Mouse (Mus musculus) heart, embryonic 10.5 days (tissue): Measurements from ENCODE around the gene Gm10282. TPM values are rescaled to one million over a fixed set of nuclear protein-coding genes. Genes with fewer than 3 reads are reported as not detected.
A peak's percentile ranks its signal among the peaks of the same experiment; 100 is the strongest.

Experiments
- DNase-seq: peaks from one replicate; pipeline ENCODE4 v3.0.0-alpha.2; 2017; ENCODE audit warnings: low spot score
- H3K27ac ChIP-seq: fragments of 300-500 bp; sonication (generic); 2 replicates; pipeline ENCODE4 v1.5.1; 2016; ENCODE audit warnings: mild to moderate bottlenecking
- H3K27me3 ChIP-seq: fragments of 300-500 bp; sonication (generic); 2 replicates; pipeline ENCODE4 v1.6.1; 2016; ENCODE audit warnings: mild to moderate bottlenecking; ENCODE audit not compliant: poor library complexity, insufficient read depth, severe bottlenecking
- H3K36me3 ChIP-seq: fragments of 300-500 bp; sonication (generic); 2 replicates; pipeline ENCODE4 v1.6.1; 2016; ENCODE audit warnings: mild to moderate bottlenecking, moderate library complexity
- H3K4me1 ChIP-seq: fragments of 300-500 bp; sonication (generic); 2 replicates; pipeline ENCODE4 v1.6.1; 2016; ENCODE audit warnings: mild to moderate bottlenecking
- H3K4me3 ChIP-seq: fragments of 300-500 bp; sonication (generic); 2 replicates; pipeline ENCODE4 v1.5.1; 2016; ENCODE audit warnings: mild to moderate bottlenecking, moderate library complexity
- H3K9me3 ChIP-seq: fragments of 300-500 bp; sonication (generic); 2 replicates; pipeline ENCODE4 v1.6.1; 2016; ENCODE audit warnings: mild to moderate bottlenecking, moderate library complexity
- WGBS: fragments of 180-500 bp; shearing (Covaris S2); methylation state at CpG from one replicate; pipeline ENCODE4 v1.1.7; 2016; 5-methylcytosine and 5-hydroxymethylcytosine counted together
- polyA plus RNA-seq: library from polyadenylated mRNA; unstranded; fragments of >200 nt; fragmentation: Nextera tagmentation; extraction: Ambion mirVana; gene quantifications from 2 replicates; pipeline ENCODE4 v1.2.1, GENCODE M21; 2016

Gene Gm10282
- polyA plus RNA-seq, 1 experiment from 2014 or later = 23.4 TPM

- no peak for DNase-seq
- WGBS = 58% methylated on average over 8 of the region's 8 CpGs
- 0 out of 2 replicates have a peak overlapping the region, but pooled peaks have one; percentile 6 for H3K27ac ChIP-seq
Measured at GRCm38 (mm10) chr8:72302986-72303612, 2.0 kb downstream of the Gm10282 start.

DNA sequence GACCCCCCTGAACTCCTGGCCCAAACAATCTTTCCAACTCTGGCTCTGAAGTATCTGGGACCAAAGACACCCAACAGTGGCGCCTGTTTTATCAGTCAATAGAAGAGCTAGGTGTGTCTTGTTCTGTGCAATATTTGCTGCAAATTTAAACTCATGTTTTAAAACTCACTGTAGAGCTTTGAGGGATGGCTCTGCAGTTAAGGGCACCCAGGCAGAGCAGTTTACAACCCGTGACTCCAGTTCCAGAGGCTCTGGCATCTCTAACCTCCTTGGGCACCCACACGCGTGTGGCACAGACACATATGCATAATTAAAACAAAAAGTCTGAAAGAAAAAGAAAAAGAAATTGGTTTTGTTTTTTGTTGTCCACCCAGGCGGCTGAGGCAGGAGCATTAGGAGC is 3.6 kb downstream of the Gm10282 start:
- Histone ChIP-seq H3K27me3 (no peaks in the 10 kb centered on the region), H3K9me3 (no peaks in the 10 kb centered on the region), H3K27ac (no peak overlapping the region), H3K4me3 (no peak overlapping the region), H3K36me3 (no peaks in the 10 kb centered on the region), H3K4me1 (peaks cover 5% of the 10 kb centered on the region; the same call in 1 of the 2 replicates)
- DNase-seq = no peak
- WGBS = 74% methylated on average over 5 of the region's 5 CpGs

More at GRCm38 (mm10) chr8:72302986-72303612, 2.0 kb downstream of the Gm10282 start:
- peaks cover 5% of the 10 kb centered on the region; the same call in 1 of the 2 replicates for H3K4me1 ChIP-seq
- no peaks in the 10 kb centered on the region for H3K27me3 ChIP-seq
- H3K36me3 ChIP-seq = no peaks in the 10 kb centered on the region
- H3K9me3 ChIP-seq = no peaks in the 10 kb centered on the region
- H3K4me3 ChIP-seq = no peak overlapping the region

GRCm38 (mm10) chr8:72300654-72301400 is 4.2 kb downstream of the Gm10282 start:
- H3K9me3 ChIP-seq = no peaks in the 10 kb centered on the region
- no peak overlapping the region for H3K27ac ChIP-seq
- H3K4me1 ChIP-seq = peaks cover 9% of the 10 kb centered on the region; the same call in 1 of the 2 replicates
- no peaks in the 10 kb centered on the region for H3K27me3 ChIP-seq
- DNase-seq = no peak
- 75% methylated on average over 9 of the region's 9 CpGs for WGBS
- H3K36me3 ChIP-seq = no peaks in the 10 kb centered on the region
- no peak overlapping the region for H3K4me3 ChIP-seq

DNA sequence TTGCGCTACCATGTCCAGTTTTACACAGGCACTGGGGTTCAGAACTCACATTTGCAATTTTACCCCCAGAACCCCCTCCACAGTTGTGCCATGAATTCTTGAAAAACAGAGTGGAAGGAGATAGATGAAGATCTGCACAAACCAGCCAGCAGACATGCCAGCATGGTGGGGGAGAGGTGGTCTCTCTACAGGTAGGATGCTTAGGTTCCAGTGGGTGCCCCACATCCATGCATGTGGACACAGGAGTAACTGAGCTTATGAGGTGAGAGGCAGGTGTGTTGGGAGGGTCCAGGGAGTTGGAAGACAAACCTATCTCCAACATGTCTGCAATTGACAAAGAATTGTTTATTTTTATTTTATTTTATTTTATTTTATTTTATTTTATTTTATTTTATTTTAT is 6.1 kb downstream of the Gm10282 start:
- Histone ChIP-seq H3K27ac (no peak overlapping the region), H3K4me1 (peaks cover 26% of the 10 kb centered on the region), H3K9me3 (no peaks in the 10 kb centered on the region), H3K27me3 (no peaks in the 10 kb centered on the region), H3K4me3 (no peak overlapping the region), H3K36me3 (no peaks in the 10 kb centered on the region)
- no peak for DNase-seq
- WGBS = 86% methylated on average over 1 of the region's 1 CpGs

GRCm38 (mm10) chr8:72296561-72296960 is 8.5 kb downstream of the Gm10282 start:
- 93% methylated on average over 8 of the region's 8 CpGs for WGBS
- H3K4me1 ChIP-seq = peaks cover 22% of the 10 kb centered on the region
- H3K27ac ChIP-seq = 0 out of 2 replicates have a peak overlapping the region, but pooled peaks have one; percentile 84

GRCm38 (mm10) chr8:72295679-72296078 is 9.4 kb downstream of the Gm10282 start:
- H3K4me3 ChIP-seq = no peak overlapping the region
- H3K27ac ChIP-seq = peak overlapping the region; percentile 84
- H3K27me3 ChIP-seq = no peaks in the 10 kb centered on the region
- 16% methylated on average over 8 of the region's 8 CpGs for WGBS
- H3K36me3 ChIP-seq = no peaks in the 10 kb centered on the region
- peak; percentile 92 for DNase-seq
- peaks cover 24% of the 10 kb centered on the region for H3K4me1 ChIP-seq
- H3K9me3 ChIP-seq = no peaks in the 10 kb centered on the region

More at GRCm38 (mm10) chr8:72296561-72296960, 8.5 kb downstream of the Gm10282 start:
- DNase-seq = no peak
- H3K9me3 ChIP-seq = no peaks in the 10 kb centered on the region
- no peaks in the 10 kb centered on the region for H3K36me3 ChIP-seq
- no peak overlapping the region for H3K4me3 ChIP-seq
- no peaks in the 10 kb centered on the region for H3K27me3 ChIP-seq

- 60% methylated on average over 3 of the region's 3 CpGs for WGBS
Measured at GRCm38 (mm10) chr8:72295125-72295524, 9.9 kb downstream of the Gm10282 start.

DNA sequence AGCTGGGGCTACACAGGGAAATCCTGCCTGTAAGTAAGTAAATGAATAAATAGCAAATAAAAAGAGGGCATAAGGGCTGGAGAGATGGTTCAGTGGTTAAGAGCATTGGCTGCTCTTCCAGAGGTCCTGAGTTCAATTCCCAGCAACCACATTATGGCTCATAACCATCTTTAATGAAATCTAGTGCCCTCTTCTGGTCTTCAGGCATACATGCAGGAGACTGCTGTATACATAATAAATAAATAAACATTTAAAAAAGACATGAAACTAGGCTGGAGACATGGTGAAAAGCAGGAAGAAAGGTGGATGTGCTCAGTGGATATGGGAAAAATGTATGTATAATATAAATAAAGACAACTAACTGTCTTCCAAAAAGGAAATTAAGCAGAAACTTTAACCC is 11.8 kb downstream of the Gm10282 start:
- no peaks in the 10 kb centered on the region for H3K9me3 ChIP-seq
- no peaks in the 10 kb centered on the region for H3K36me3 ChIP-seq
- H3K4me1 ChIP-seq = peaks cover 25% of the 10 kb centered on the region
- no peak overlapping the region for H3K27ac ChIP-seq
- H3K27me3 ChIP-seq = no peaks in the 10 kb centered on the region
- H3K4me3 ChIP-seq = no peak overlapping the region
- DNase-seq = no peak

More at GRCm38 (mm10) chr8:72295125-72295524, 9.9 kb downstream of the Gm10282 start:
- Histone ChIP-seq H3K36me3 (no peaks in the 10 kb centered on the region), H3K27me3 (no peaks in the 10 kb centered on the region), H3K9me3 (no peaks in the 10 kb centered on the region), H3K4me1 (peaks cover 25% of the 10 kb centered on the region), H3K27ac (peak overlapping the region; percentile 84), H3K4me3 (no peak overlapping the region)
- no peak for DNase-seq

DNA sequence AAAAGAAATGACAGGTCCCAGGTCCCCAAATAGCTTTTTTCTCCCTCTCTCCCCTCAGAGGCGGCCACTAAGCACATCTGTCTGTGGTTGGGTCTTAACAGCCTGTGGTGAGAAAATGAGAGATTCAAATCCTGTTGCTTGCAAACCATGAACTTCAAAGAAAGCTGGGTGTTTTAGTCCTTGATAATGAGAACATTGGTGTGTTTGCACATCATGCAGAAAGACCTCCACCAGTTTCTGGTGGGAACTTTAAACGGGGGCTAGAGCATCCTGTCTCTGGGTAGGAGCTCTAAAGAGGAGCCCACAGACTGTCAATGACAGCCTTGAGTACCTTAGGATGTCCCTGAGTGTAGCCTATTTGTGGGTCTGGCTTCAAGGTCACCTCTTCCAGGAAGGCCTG is 14.0 kb downstream of the Gm10282 start:
- H3K36me3 ChIP-seq = no peaks in the 10 kb centered on the region
- H3K27ac ChIP-seq = no peak overlapping the region
- WGBS = 63% methylated on average over 2 of the region's 2 CpGs
- no peaks in the 10 kb centered on the region for H3K9me3 ChIP-seq
- no peaks in the 10 kb centered on the region for H3K27me3 ChIP-seq
- H3K4me1 ChIP-seq = peaks cover 24% of the 10 kb centered on the region
- H3K4me3 ChIP-seq = no peak overlapping the region
- no peak for DNase-seq

DNA sequence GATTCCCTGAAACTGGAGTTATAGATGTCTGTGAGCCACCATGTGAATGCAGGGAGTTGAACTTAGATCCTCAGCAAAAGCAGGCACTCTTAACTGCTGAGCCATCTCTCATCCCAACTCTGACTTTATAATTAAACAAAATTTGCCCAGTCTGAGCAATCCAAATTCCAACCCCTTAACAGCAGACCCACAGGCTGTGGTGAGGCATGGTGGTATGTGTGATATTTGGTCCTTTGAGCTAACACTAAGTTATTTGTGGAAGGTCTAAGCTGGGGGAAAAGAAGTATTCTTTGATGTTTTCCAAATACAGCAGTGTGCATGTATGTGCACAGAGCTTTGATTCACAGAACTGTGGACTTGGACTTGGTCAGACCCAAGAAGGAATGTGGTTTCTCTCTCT is 16.0 kb downstream of the Gm10282 start:
- Histone ChIP-seq H3K36me3 (no peaks in the 10 kb centered on the region), H3K27me3 (no peaks in the 10 kb centered on the region), H3K4me3 (no peak overlapping the region), H3K9me3 (no peaks in the 10 kb centered on the region), H3K27ac (no peak overlapping the region), H3K4me1 (peaks cover 4% of the 10 kb centered on the region; the same call in 1 of the 2 replicates)
- DNase-seq = no peak

DNA sequence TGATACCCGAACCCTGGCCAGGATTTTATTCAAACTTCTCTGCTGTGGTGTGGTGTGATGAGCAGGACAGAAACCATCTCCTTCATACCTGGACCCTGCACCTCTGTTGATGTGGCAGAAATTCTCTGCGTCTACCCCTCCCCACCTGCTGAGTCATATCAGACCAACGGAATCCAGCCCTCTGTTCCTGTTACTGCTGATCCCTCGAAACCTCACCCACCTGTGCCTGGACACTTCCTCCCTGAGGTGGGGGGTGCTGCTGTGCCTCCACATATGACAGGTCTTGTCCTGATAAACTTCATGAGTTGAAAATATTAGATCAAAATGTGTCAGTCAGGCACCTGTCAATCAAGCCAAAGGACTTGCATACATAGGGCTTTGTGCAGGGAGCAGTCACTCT is 19.8 kb downstream of the Gm10282 start:
- 64% methylated on average over 4 of the region's 4 CpGs for WGBS
- no peak for DNase-seq

DNA sequence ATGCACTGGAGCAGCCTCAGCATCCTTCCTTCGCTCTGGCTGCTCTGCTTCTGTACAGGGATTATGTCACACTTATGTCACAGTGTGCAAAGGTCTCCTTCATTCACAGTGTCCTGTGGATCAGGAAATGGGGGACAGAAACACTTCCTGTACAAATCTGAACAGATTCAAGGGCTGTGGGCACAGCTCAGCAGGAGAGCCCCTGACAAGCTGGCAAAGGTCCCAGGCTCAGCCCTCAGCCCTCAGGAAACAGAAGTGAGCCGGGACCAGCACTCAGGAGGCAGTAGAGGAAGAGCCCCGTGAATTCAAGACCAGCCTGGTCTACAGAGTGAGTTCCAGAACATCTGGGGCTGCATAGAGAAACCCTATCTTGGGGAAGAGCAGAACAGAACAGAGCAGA is 23.4 kb downstream of the Gm10282 start:
- no peak for DNase-seq

More for the DNA sequence above, 19.8 kb downstream of the Gm10282 start:
- Histone ChIP-seq H3K4me3 (no peak overlapping the region), H3K27ac (no peak overlapping the region), H3K27me3 (no peaks in the 10 kb centered on the region), H3K9me3 (no peaks in the 10 kb centered on the region), H3K4me1 (no peaks in the 10 kb centered on the region), H3K36me3 (no peaks in the 10 kb centered on the region)

GRCm38 (mm10) chr8:72279151-72279550 is 25.9 kb downstream of the Gm10282 start:
- no peaks in the 10 kb centered on the region for H3K9me3 ChIP-seq
- no peak for DNase-seq
- no peak overlapping the region for H3K4me3 ChIP-seq
- 80% methylated on average over 7 of the region's 7 CpGs for WGBS
- no peaks in the 10 kb centered on the region for H3K27me3 ChIP-seq
- no peaks in the 10 kb centered on the region for H3K4me1 ChIP-seq
- H3K36me3 ChIP-seq = no peaks in the 10 kb centered on the region
- H3K27ac ChIP-seq = peak overlapping the region; percentile 18; the same call in 1 of the 2 replicates

More for the DNA sequence above, 23.4 kb downstream of the Gm10282 start:
- Histone ChIP-seq H3K27ac (no peak overlapping the region), H3K4me1 (no peaks in the 10 kb centered on the region), H3K36me3 (no peaks in the 10 kb centered on the region), H3K9me3 (no peaks in the 10 kb centered on the region), H3K4me3 (no peak overlapping the region), H3K27me3 (no peaks in the 10 kb centered on the region)
- WGBS = 31% methylated on average over 3 of the region's 3 CpGs
